Mouse (Mus musculus) testis, postnatal 14 days (tissue): ENCODE measurements around the gene Herc1.
"Not testable (repeated sequence)": the region's sequence is repeated elsewhere in the genome, so short reads cannot be mapped to it uniquely, and the experiment has no call there.

ENCODE experiments used
- DNase-seq: peaks from one replicate; pipeline ENCODE4 v3.0.0; 2021; ENCODE audit warnings: low spot score

Herc1 gene

GRCm38 (mm10) chr9:66349144-66349859 is 948 bp upstream of the Herc1 start:
- DNase-seq: no peak

- peak; percentile 77 for DNase-seq
Measured at GRCm38 (mm10) chr9:66350788-66351430, 659 bp downstream of the Herc1 start.

GRCm38 (mm10) chr9:66352704-66353103 is 2.5 kb downstream of the Herc1 start:
- DNase-seq: no peak

GRCm38 (mm10) chr9:66359135-66359534 is 8.9 kb downstream of the Herc1 start:
- DNase-seq: no peak

GRCm38 (mm10) chr9:66360143-66360690 is 10.0 kb downstream of the Herc1 start:
- DNase-seq: no peak

GRCm38 (mm10) chr9:66368890-66369433 is 18.7 kb downstream of the Herc1 start:
- DNase-seq: no peak

GRCm38 (mm10) chr9:66370334-66370733 is 20.1 kb downstream of the Herc1 start:
- DNase-seq: no peak

- DNase-seq: no peak
Measured at GRCm38 (mm10) chr9:66370847-66371246, 20.6 kb downstream of the Herc1 start.

GRCm38 (mm10) chr9:66373432-66373831 is 23.2 kb downstream of the Herc1 start:
- no peak for DNase-seq

GRCm38 (mm10) chr9:66374495-66375478 is 24.5 kb downstream of the Herc1 start:
- no peak for DNase-seq

GRCm38 (mm10) chr9:66383417-66383816 is 33.2 kb downstream of the Herc1 start:
- no peak for DNase-seq

GRCm38 (mm10) chr9:66390338-66390737 is 40.1 kb downstream of the Herc1 start:
- not testable (repeated sequence) for DNase-seq

GRCm38 (mm10) chr9:66393304-66393703 is 43.1 kb downstream of the Herc1 start:
- no peak for DNase-seq

- no peak for DNase-seq
Measured at GRCm38 (mm10) chr9:66423492-66423891, 73.2 kb downstream of the Herc1 start.

GRCm38 (mm10) chr9:66440007-66440406 is 89.8 kb downstream of the Herc1 start:
- DNase-seq: no peak

GRCm38 (mm10) chr9:66448253-66448652 is 98.0 kb downstream of the Herc1 start:
- DNase-seq: no peak

- DNase-seq: no peak
Measured at GRCm38 (mm10) chr9:66465087-66465486, 114.8 kb downstream of the Herc1 start.

- DNase-seq: no peak
Measured at GRCm38 (mm10) chr9:66477785-66478184, 127.5 kb downstream of the Herc1 start.

- no peak for DNase-seq
Measured at GRCm38 (mm10) chr9:66483429-66483828, 133.2 kb downstream of the Herc1 start.

- no peak for DNase-seq
Measured at GRCm38 (mm10) chr9:66488786-66489185, 138.5 kb downstream of the Herc1 start.

GRCm38 (mm10) chr9:66492361-66492760 is 142.1 kb downstream of the Herc1 start:
- no peak for DNase-seq

- no peak for DNase-seq
Measured at GRCm38 (mm10) chr9:66493992-66494391, 143.7 kb downstream of the Herc1 start.
